Mouse (Mus musculus): ENCODE measurements at regions not wholly inside any gene's neighbourhood (a gene's known extent, or its start where the extent isn't known, plus 50 kb on each side); places are given as distances from the start of the nearest gene placed in this dataset.
A peak's percentile ranks its signal among the peaks of the same experiment; 100 is the strongest.

GRCm38 (mm10) chr19:54783729-54784128 is 343.3 kb downstream of the Gpam start:
- DNase-seq = no peak

GRCm38 (mm10) chr19:54757761-54758160 is 369.3 kb downstream of the Gpam start:
- DNase-seq = no peak

- peak in 1 of 2 experiments; percentile 2 for DNase-seq
Measured at GRCm38 (mm10) chr19:54756681-54757257, 370.3 kb downstream of the Gpam start.

- no peak for DNase-seq
Measured at GRCm38 (mm10) chr19:54755451-54755850, 371.6 kb downstream of the Gpam start.

- no peak for DNase-seq
Measured at GRCm38 (mm10) chr19:54733938-54734337, 393.1 kb downstream of the Gpam start.

- peak in 1 of 2 experiments; percentile 6 for DNase-seq
Measured at GRCm38 (mm10) chr19:54731749-54732148, 395.3 kb downstream of the Gpam start.

- no peak for DNase-seq
Measured at GRCm38 (mm10) chr19:54731315-54731714, 395.7 kb downstream of the Gpam start.

- no peak for DNase-seq
Measured at GRCm38 (mm10) chr19:54730801-54731200, 396.2 kb downstream of the Gpam start.

- peak in 1 of 2 experiments; percentile 3 for DNase-seq
Measured at GRCm38 (mm10) chr19:54730296-54730695, 396.7 kb downstream of the Gpam start.

- peak in 1 of 2 experiments; percentile 4 for DNase-seq
Measured at GRCm38 (mm10) chr19:54722091-54722490, 404.9 kb downstream of the Gpam start.

GRCm38 (mm10) chr19:54697411-54697810 is 429.6 kb downstream of the Gpam start:
- no peak for DNase-seq

GRCm38 (mm10) chr19:54693714-54694113 is 433.3 kb downstream of the Gpam start:
- no peak for DNase-seq

GRCm38 (mm10) chr19:54693094-54693493 is 433.9 kb downstream of the Gpam start:
- DNase-seq = no peak

GRCm38 (mm10) chr19:54691861-54692260 is 435.2 kb downstream of the Gpam start:
- no peak for DNase-seq

- no peak for DNase-seq
Measured at GRCm38 (mm10) chr19:54688630-54689029, 438.4 kb downstream of the Gpam start.

GRCm38 (mm10) chr19:54685147-54685546 is 441.9 kb downstream of the Gpam start:
- DNase-seq = no peak
